In genomic region chr16:32280211-32280610, GRCm38 (mm10) we compare ENCODE assay signal across 11 mouse cellular contexts. TPM values are rescaled to one million over a fixed set of nuclear protein-coding genes. Genes with fewer than 3 reads are reported as not detected.
DNase-seq lines count a peak whose midpoint lies in the region; ATAC-seq and TF ChIP-seq lines count a peak whose summit lies in the region.
"Had no signal": no experiment of that assay in that cellular context is flagged by ENCODE, and none has a peak within 500 bp of the region (broad histone marks: within the 10 kb centered on the region; RNA-seq: fewer than 3 reads in every experiment).

No protein-coding gene starts in this region.

- no peak for TF ChIP-seq CTCF in stomach, postnatal 0 days (IDR thresholded peaks at IDR 0.05; ENCODE audit: low read depth)
- TF ChIP-seq CTCF in liver, postnatal 0 days (IDR thresholded peaks at IDR 0.05; ENCODE audit: low read depth), result no peak

- H3K4me2 ChIP-seq in stomach, embryonic 14.5 days (replicated peaks; ENCODE audit: low read depth, low read length), result peak overlapping the region; percentile 18; the same call in 1 of the 2 replicates
- no peak overlapping the region for H3K4me2 ChIP-seq in stomach, postnatal 0 days (replicated peaks; ENCODE audit: low read depth)
- H3K4me2 ChIP-seq in hindbrain, embryonic 13.5 days, result peak overlapping the region; percentile 71
- H3K4me2 ChIP-seq in liver, postnatal 0 days (ENCODE audit: low read depth, low read length), result peak overlapping the region; percentile 80; the same call in 1 of the 2 replicates

- H3K4me3 ChIP-seq in stomach, embryonic 14.5 days (ENCODE audit: low read depth, low read length), result no peak overlapping the region
- no peak overlapping the region for H3K4me3 ChIP-seq in stomach, postnatal 0 days (ENCODE audit: low read depth, low read length)
- peak overlapping the region; percentile 92 for H3K4me3 ChIP-seq in hindbrain, embryonic 13.5 days
- peak overlapping the region; percentile 95; the same call in 1 of the 2 replicates for H3K4me3 ChIP-seq in liver, postnatal 0 days (ENCODE audit: low read depth, low read length)
- H3K4me3 ChIP-seq: gastrocnemius, adult 2 months had no signal

- 96% methylated on average over 8 of the region's 8 CpGs for WGBS in stomach, embryonic 14.5 days
- WGBS in stomach, postnatal 0 days, result 93% methylated on average over 8 of the region's 8 CpGs
- 91% methylated on average over 8 of the region's 8 CpGs for WGBS in hindbrain, embryonic 13.5 days
- WGBS in liver, postnatal 0 days (ENCODE audit: insufficient replicate concordance), result 94% methylated on average over 8 of the region's 8 CpGs

- H3K9me3 ChIP-seq in stomach, embryonic 14.5 days (ENCODE audit: control insufficient read depth, low read depth, low read length), result peaks cover 8% of the 10 kb centered on the region; the same call in 1 of the 2 replicates
- H3K9me3 ChIP-seq in stomach, postnatal 0 days (ENCODE audit: control insufficient read depth, low read length), result no peaks in the 10 kb centered on the region
- H3K9me3 ChIP-seq in hindbrain, embryonic 13.5 days, result no peaks in the 10 kb centered on the region
- H3K9me3 ChIP-seq in liver, postnatal 0 days (ENCODE audit: low read length), result no peaks in the 10 kb centered on the region

- no peaks in the 10 kb centered on the region for H3K27me3 ChIP-seq in stomach, embryonic 14.5 days (ENCODE audit: control insufficient read depth, insufficient read depth, low read length)
- H3K27me3 ChIP-seq in stomach, postnatal 0 days (ENCODE audit: control insufficient read depth, insufficient read depth, low read length), result no peaks in the 10 kb centered on the region
- no peaks in the 10 kb centered on the region for H3K27me3 ChIP-seq in hindbrain, embryonic 13.5 days
- no peaks in the 10 kb centered on the region for H3K27me3 ChIP-seq in liver, postnatal 0 days (ENCODE audit: insufficient read depth, low read length)
- H3K27me3 ChIP-seq: CH12.LX had no signal

- no peak for ATAC-seq in stomach, embryonic 14.5 days (ENCODE audit: insufficient number of reproducible peaks, insufficient read depth, low FRiP score, low read depth)
- no peak for ATAC-seq in stomach, postnatal 0 days (ENCODE audit: low FRiP score, low TSS enrichment)
- no peak for ATAC-seq in hindbrain, embryonic 13.5 days (ENCODE audit: low FRiP score)
- no peak for ATAC-seq in liver, postnatal 0 days

- DNase-seq in stomach, postnatal 0 days (ENCODE audit: low spot score), result no peak
- DNase-seq in liver, postnatal 0 days, result no peak
- DNase-seq in embryo, embryonic 9.5 days (ENCODE audit: extremely low spot score), result no peak
- DNase-seq in embryo, embryonic 10.5 days (ENCODE audit: low spot score), result no peak
- DNase-seq in urinary bladder, postnatal 10 days (ENCODE audit: low spot score), result no peak
- DNase-seq: gastrocnemius, adult 2 months; lung, postnatal 4 days had no signal

- H3K9ac ChIP-seq in stomach, embryonic 14.5 days (replicated peaks; ENCODE audit: low read depth, low read length), result no peak overlapping the region
- no peak overlapping the region for H3K9ac ChIP-seq in stomach, postnatal 0 days (ENCODE audit: low read length)
- H3K9ac ChIP-seq in hindbrain, embryonic 13.5 days, result peak overlapping the region; percentile 49; the same call in 1 of the 2 replicates
- H3K9ac ChIP-seq in liver, postnatal 0 days (replicated peaks), result no peak overlapping the region

- no peak for TF ChIP-seq EP300 in stomach, postnatal 0 days (optimal IDR thresholded peaks at IDR 0.05)
- no peak for TF ChIP-seq EP300 in liver, postnatal 0 days (IDR thresholded peaks at IDR 0.05; ENCODE audit: low read depth)

- peaks cover 32% of the 10 kb centered on the region for H3K36me3 ChIP-seq in stomach, embryonic 14.5 days (ENCODE audit: control insufficient read depth, insufficient read depth, low read length)
- peaks cover 5% of the 10 kb centered on the region; the same call in 1 of the 2 replicates for H3K36me3 ChIP-seq in stomach, postnatal 0 days (ENCODE audit: control insufficient read depth, insufficient read depth, low read length)
- H3K36me3 ChIP-seq in hindbrain, embryonic 13.5 days, result peaks cover 27% of the 10 kb centered on the region
- H3K36me3 ChIP-seq in liver, postnatal 0 days (replicated peaks; ENCODE audit: insufficient read depth, low read length), result peaks cover 25% of the 10 kb centered on the region

- H3K27ac ChIP-seq in stomach, embryonic 14.5 days (ENCODE audit: low read length), result no peak overlapping the region
- H3K27ac ChIP-seq in stomach, postnatal 0 days (replicated peaks), result no peak overlapping the region
- no peak overlapping the region for H3K27ac ChIP-seq in hindbrain, embryonic 13.5 days
- H3K27ac ChIP-seq in liver, postnatal 0 days (ENCODE audit: low read depth), result no peak overlapping the region
- H3K27ac ChIP-seq: gastrocnemius, adult 2 months; kidney, postnatal 0 days had no signal

- H3K4me1 ChIP-seq in stomach, embryonic 14.5 days (ENCODE audit: control insufficient read depth, insufficient read depth, low read length), result no peaks in the 10 kb centered on the region
- H3K4me1 ChIP-seq in stomach, postnatal 0 days (replicated peaks; ENCODE audit: control insufficient read depth, insufficient read depth), result 0 out of 2 replicates have a peak, but pooled peaks cover 2% of the 10 kb centered on the region
- H3K4me1 ChIP-seq in hindbrain, embryonic 13.5 days (replicated peaks), result peaks cover 48% of the 10 kb centered on the region
- peaks cover 23% of the 10 kb centered on the region for H3K4me1 ChIP-seq in liver, postnatal 0 days (ENCODE audit: insufficient read depth)

RNA-seq across cellular contexts. Expression of gene Rnf168, which starts 3.0 kb away (rescaled TPM):
- polyA plus RNA-seq in stomach, embryonic 14.5 days (2014; fragmentation: Nextera tagmentation; extraction: Ambion mirVana), result 28.0 and 28.3 TPM in 2 replicates
- 17.9 and 20.2 TPM in 2 replicates for polyA plus RNA-seq in stomach, postnatal 0 days (2015; fragmentation: Nextera tagmentation; extraction: Ambion mirVana)
- polyA plus RNA-seq in hindbrain, embryonic 13.5 days (2015; fragmentation: Nextera tagmentation; extraction: Ambion mirVana), result 28.4 and 29.1 TPM in 2 replicates
- polyA plus RNA-seq in liver, postnatal 0 days (2015; fragmentation: Nextera tagmentation; extraction: Ambion mirVana), result 8.7 and 10.7 TPM in 2 replicates

RNA-seq across cellular contexts. Expression of gene Smco1, which starts 8.9 kb away (rescaled TPM):
- polyA plus RNA-seq in stomach, embryonic 14.5 days (2014; fragmentation: Nextera tagmentation; extraction: Ambion mirVana), result not detected in 2 replicates
- 0.06 and 0.08 TPM in 2 replicates for polyA plus RNA-seq in stomach, postnatal 0 days (2015; fragmentation: Nextera tagmentation; extraction: Ambion mirVana)
- 0.16 and 0.23 TPM in 2 replicates for polyA plus RNA-seq in hindbrain, embryonic 13.5 days (2015; fragmentation: Nextera tagmentation; extraction: Ambion mirVana)
- not detected in 2 replicates for polyA plus RNA-seq in liver, postnatal 0 days (2015; fragmentation: Nextera tagmentation; extraction: Ambion mirVana)
- polyA plus RNA-seq: kidney, postnatal 0 days had no signal

RNA-seq across cellular contexts. Expression of gene Wdr53, which starts 33.2 kb away (rescaled TPM):
- polyA plus RNA-seq in stomach, embryonic 14.5 days (2014; fragmentation: Nextera tagmentation; extraction: Ambion mirVana), result 19.7 and 21.3 TPM in 2 replicates
- polyA plus RNA-seq in stomach, postnatal 0 days (2015; fragmentation: Nextera tagmentation; extraction: Ambion mirVana), result 17.7 and 22.3 TPM in 2 replicates
- polyA plus RNA-seq in hindbrain, embryonic 13.5 days (2015; fragmentation: Nextera tagmentation; extraction: Ambion mirVana), result 17.1 and 17.4 TPM in 2 replicates
- polyA plus RNA-seq in liver, postnatal 0 days (2015; fragmentation: Nextera tagmentation; extraction: Ambion mirVana), result 10.7 and 10.8 TPM in 2 replicates

RNA-seq across cellular contexts. Expression of gene Fbxo45, which starts 33.3 kb away (rescaled TPM):
- 8.0 and 8.9 TPM in 2 replicates for polyA plus RNA-seq in stomach, embryonic 14.5 days (2014; fragmentation: Nextera tagmentation; extraction: Ambion mirVana)
- 11.7 and 11.8 TPM in 2 replicates for polyA plus RNA-seq in stomach, postnatal 0 days (2015; fragmentation: Nextera tagmentation; extraction: Ambion mirVana)
- 7.6 and 8.2 TPM in 2 replicates for polyA plus RNA-seq in hindbrain, embryonic 13.5 days (2015; fragmentation: Nextera tagmentation; extraction: Ambion mirVana)
- polyA plus RNA-seq in liver, postnatal 0 days (2015; fragmentation: Nextera tagmentation; extraction: Ambion mirVana), result 3.1 and 3.4 TPM in 2 replicates

RNA-seq across cellular contexts. Expression of gene Ubxn7, which starts 51.8 kb away (rescaled TPM):
- 28.4 and 32.4 TPM in 2 replicates for polyA plus RNA-seq in stomach, embryonic 14.5 days (2014; fragmentation: Nextera tagmentation; extraction: Ambion mirVana)
- 8.0 and 8.2 TPM in 2 replicates for polyA plus RNA-seq in stomach, postnatal 0 days (2015; fragmentation: Nextera tagmentation; extraction: Ambion mirVana)
- polyA plus RNA-seq in hindbrain, embryonic 13.5 days (2015; fragmentation: Nextera tagmentation; extraction: Ambion mirVana), result 28.5 and 29.0 TPM in 2 replicates
- 4.7 and 4.8 TPM in 2 replicates for polyA plus RNA-seq in liver, postnatal 0 days (2015; fragmentation: Nextera tagmentation; extraction: Ambion mirVana)

Comparison
In these comparisons a context has a peak if more than half of its experiments do, and no peak if none do; other contexts are left out.
1. H3K4me3 ChIP-seq: peak in hindbrain, embryonic 13.5 days (single experiment) and liver, postnatal 0 days (single experiment); none in stomach, embryonic 14.5 days (single experiment) and stomach, postnatal 0 days (single experiment).